Mouse (Mus musculus) bone marrow, adult 2 months (tissue): Measurements from ENCODE around the gene Ergic1.

Experiments
- CTCF ChIP-seq: fragments of 200-500 bp; IDR thresholded peaks from 2 replicates; pipeline ENCODE4 v1.5.1; 2011; ENCODE audit warnings: low read length, control low read depth; ENCODE audit not compliant: control insufficient read depth, insufficient read depth
- POLR2A ChIP-seq: fragments of 200-500 bp; IDR thresholded peaks from 2 replicates; pipeline ENCODE4 v1.6.1; 2011; ENCODE audit warnings: low read depth, mild to moderate bottlenecking, control low read depth, low read length, borderline replicate concordance; ENCODE audit not compliant: control insufficient read depth

DNA sequence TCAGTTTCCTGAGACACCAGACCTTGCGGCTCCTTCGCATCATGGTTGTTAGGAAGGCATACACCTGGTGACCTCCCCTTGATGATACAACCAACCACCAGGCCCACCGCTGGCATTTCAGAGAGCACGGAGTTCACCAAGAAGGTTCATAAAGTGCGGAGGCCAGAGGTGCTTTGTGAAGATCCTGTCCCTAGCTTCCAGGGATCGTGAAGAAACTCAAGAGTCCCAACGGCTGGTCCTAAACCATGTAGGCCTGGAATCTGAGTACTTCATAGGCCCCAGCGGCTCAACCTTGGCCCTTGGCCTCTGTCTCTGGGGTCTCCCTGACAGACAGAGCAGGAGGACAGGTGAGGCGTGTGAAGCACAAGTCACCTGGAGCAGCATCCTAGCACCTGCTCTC is 34.0 kb upstream of the Ergic1 start:
- TF ChIP-seq CTCF (no peak), POLR2A (no peak)
